Mouse (Mus musculus): Measurements from ENCODE around the gene Ss18l1.

GRCm38 (mm10) chr2:180107081-180107480 lies 64.8 kb downstream of the Ss18l1 start:
- TF ChIP-seq CTCF (IDR thresholded peaks at IDR 0.05; ENCODE audit: low read depth, low read length) (no peak), GATA1 (IDR thresholded peaks at IDR 0.05; ENCODE audit: borderline replicate concordance, low read length) (no peak), POLR2AphosphoS5 (IDR thresholded peaks at IDR 0.05; ENCODE audit: insufficient replicate concordance, low read depth, low read length) (no peak), TAL1 (conservative IDR thresholded peaks at IDR 0.05; ENCODE audit: low read depth, low read length) (no peak), GATA2 (IDR thresholded peaks at IDR 0.05; ENCODE audit: borderline replicate concordance, low read depth, low read length) (no peak)
